Mouse (Mus musculus) embryonic facial prominence, embryonic 10.5 days (tissue): Measurements from ENCODE around the gene Stk38. TPM values are rescaled to one million over a fixed set of nuclear protein-coding genes. Genes with fewer than 3 reads are reported as not detected.

Experiments
- DNase-seq: peaks from one replicate; pipeline ENCODE4 v3.0.0-alpha.2; 2017; ENCODE audit warnings: low spot score
- H3K27ac ChIP-seq: fragments of 300-500 bp; sonication (generic); replicated peaks from 2 replicates; pipeline ENCODE4 v1.5.1; 2016; ENCODE audit warnings: mild to moderate bottlenecking
- H3K27me3 ChIP-seq: fragments of 300-500 bp; sonication (generic); replicated peaks from 2 replicates; pipeline ENCODE4 v1.6.1; 2016; ENCODE audit warnings: low read depth, mild to moderate bottlenecking; ENCODE audit not compliant: poor library complexity, severe bottlenecking
- H3K36me3 ChIP-seq: fragments of 300-500 bp; sonication (generic); replicated peaks from 2 replicates; pipeline ENCODE4 v1.6.1; 2016; ENCODE audit warnings: mild to moderate bottlenecking, moderate library complexity
- H3K4me1 ChIP-seq: fragments of 300-500 bp; sonication (generic); 2 replicates; pipeline ENCODE4 v1.6.1; 2016
- H3K4me3 ChIP-seq: fragments of 300-500 bp; sonication (generic); 2 replicates; pipeline ENCODE4 v1.5.1; 2016; ENCODE audit warnings: mild to moderate bottlenecking, moderate library complexity
- H3K9me3 ChIP-seq: fragments of 300-500 bp; sonication (generic); 2 replicates; pipeline ENCODE4 v1.6.1; 2016; ENCODE audit warnings: mild to moderate bottlenecking
- WGBS: fragments of 180-500 bp; shearing (Covaris S2); methylation state at CpG from one replicate; pipeline ENCODE4 v1.1.7; 2016; 5-methylcytosine and 5-hydroxymethylcytosine counted together
- polyA plus RNA-seq: library from polyadenylated mRNA; unstranded; fragments of >200 nt; fragmentation: Nextera tagmentation; extraction: Ambion mirVana; gene quantifications from 2 replicates; pipeline ENCODE4 v1.2.1, GENCODE M21; 2016

Stk38 gene
- polyA plus RNA-seq, result 118 and 125 TPM in 2 replicates

DNA sequence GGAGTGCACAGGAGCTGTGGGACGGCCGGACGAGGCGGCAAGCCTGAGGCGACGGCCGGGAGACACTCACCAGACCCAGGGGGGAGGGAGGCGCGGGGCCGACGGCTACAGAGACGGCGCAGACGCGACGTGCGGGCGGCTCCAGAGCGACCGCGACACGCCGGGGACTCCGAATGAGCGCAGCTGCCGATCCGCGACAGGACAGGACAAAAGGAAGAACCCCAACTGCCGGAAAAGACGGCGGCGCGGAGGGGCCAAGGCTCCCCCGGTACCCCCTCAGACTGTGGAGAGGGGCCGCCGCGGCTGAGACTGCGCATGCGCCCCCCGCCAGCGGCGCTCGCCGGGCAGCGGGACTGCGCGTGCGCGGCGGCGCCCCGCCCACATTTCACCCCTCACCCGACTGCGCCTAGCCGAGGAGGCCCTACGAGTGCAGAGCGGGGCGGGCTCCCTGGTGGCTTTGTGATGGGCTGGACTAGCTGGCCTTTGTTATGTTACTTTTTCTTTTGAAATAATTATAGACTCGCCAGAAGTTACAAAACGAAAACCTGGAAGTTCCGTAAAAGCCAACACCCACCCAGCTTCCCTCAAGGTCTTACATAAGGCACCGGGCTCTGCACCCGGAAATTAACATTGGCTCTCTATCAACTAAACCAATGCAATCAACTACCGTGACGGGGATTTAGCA is at the start of gene Stk38:
Gene Stk38 (minus strand): TSS at position 355 of the 685 bp plus-strand sequence.
- DNase-seq, result peak; percentile 95
- H3K9me3 ChIP-seq, result no peaks in the 10 kb centered on the region
- under 1% methylated on average over 65 of the region's 65 CpGs for WGBS

DNA sequence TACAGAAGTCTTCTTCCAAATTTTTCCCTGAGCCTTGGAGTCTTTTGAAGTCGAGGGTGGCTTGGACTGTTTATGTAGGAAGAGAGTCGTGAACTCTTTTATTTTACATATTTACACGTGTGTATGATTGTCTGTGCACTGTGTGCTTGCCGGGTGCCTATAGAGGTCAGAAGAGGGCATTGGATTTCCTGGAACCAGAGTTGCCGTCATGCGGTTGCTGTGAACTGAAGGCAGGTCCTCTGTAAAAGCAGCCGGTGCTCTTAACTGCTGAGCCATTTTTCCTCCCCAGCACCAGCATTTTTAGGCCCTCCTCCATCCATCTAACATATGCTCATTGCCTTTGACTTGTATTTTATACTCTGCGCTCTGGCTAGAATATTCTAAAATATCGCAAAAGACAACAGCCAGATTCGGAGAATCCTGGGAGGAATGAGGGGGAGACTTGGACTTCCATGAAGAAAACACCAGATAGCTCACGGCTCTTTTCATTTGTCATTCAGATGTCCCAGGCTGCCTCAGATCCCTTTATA is 49.6 kb upstream of the Stk38 start:
- 81% methylated on average over 11 of the region's 11 CpGs for WGBS
- Histone ChIP-seq H3K9me3 (no peaks in the 10 kb centered on the region), H3K4me3 (no peak overlapping the region), H3K27ac (0 out of 2 replicates have a peak overlapping the region, but pooled peaks have one; percentile 69), H3K36me3 (no peaks in the 10 kb centered on the region; the same call in 1 of the 2 replicates), H3K27me3 (no peaks in the 10 kb centered on the region), H3K4me1 (peaks cover 41% of the 10 kb centered on the region)
- DNase-seq, result no peak

More for the DNA sequence above, at the start of gene Stk38:
- Histone ChIP-seq H3K4me1 (peaks cover 26% of the 10 kb centered on the region), H3K27me3 (no peaks in the 10 kb centered on the region), H3K27ac (peak within 1 kb of the TSS; percentile 98), H3K36me3 (peaks cover 21% of the 10 kb centered on the region), H3K4me3 (peak within 1 kb of the TSS; percentile 99)

DNA sequence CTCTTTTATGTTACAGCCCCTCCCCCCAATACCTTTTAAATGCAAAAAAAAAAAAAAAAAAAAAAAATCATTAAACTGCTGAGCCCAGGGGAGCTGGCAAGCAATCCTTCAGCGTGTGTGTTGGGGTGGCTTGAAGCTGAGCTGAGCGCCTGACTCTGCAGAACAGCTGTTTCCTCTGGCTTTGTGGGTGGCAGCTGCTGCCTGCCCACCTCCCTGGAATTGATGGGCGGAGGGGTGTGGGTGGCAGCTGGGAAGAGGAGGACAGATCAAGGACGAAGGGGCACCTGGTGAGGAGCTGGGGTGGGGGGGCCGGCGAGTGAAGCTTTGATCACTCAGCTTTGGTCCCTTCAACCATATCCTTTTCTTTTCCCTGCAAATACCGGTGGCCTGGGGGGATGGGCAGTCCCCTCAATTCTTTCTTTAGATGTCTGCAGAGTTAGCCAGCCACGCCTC is 48.9 kb upstream of the Stk38 start:
- Histone ChIP-seq H3K4me3 (peak overlapping the region; percentile 37; the same call in 1 of the 2 replicates), H3K9me3 (no peaks in the 10 kb centered on the region), H3K36me3 (no peaks in the 10 kb centered on the region; the same call in 1 of the 2 replicates), H3K27me3 (no peaks in the 10 kb centered on the region), H3K4me1 (peaks cover 36% of the 10 kb centered on the region), H3K27ac (peak overlapping the region; percentile 69)
- DNase-seq, result peak; percentile 60
- 6% methylated on average over 8 of the region's 8 CpGs for WGBS

DNA sequence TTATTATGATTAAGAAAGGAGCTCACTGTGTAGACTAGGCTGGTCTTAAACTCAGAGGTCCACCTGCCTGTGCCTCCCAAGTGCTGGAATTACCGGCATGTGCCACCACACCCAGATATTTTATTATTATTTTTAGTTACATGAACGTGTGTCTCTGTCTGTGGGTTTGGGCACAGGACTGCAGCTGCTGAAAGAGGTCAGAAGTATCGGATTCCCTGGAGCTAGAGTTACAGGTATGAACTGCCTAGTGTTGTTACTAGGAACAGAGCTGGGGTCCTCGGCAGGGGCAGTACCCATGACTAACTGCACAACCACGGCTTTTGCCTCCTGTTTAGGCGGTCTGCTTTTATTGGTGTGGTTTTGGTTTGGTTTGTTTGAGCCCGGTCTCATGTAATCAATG is 48.4 kb upstream of the Stk38 start:
- DNase-seq, result peak; percentile 42
- H3K4me3 ChIP-seq, result peak overlapping the region; percentile 11; the same call in 1 of the 2 replicates
- peaks cover 35% of the 10 kb centered on the region for H3K4me1 ChIP-seq
- no peaks in the 10 kb centered on the region; the same call in 1 of the 2 replicates for H3K36me3 ChIP-seq
- 23% methylated on average over 7 of the region's 7 CpGs for whole genome bisulfite sequencing
- no peaks in the 10 kb centered on the region for H3K9me3 ChIP-seq
- H3K27me3 ChIP-seq, result no peaks in the 10 kb centered on the region
- H3K27ac ChIP-seq, result no peak overlapping the region

DNA sequence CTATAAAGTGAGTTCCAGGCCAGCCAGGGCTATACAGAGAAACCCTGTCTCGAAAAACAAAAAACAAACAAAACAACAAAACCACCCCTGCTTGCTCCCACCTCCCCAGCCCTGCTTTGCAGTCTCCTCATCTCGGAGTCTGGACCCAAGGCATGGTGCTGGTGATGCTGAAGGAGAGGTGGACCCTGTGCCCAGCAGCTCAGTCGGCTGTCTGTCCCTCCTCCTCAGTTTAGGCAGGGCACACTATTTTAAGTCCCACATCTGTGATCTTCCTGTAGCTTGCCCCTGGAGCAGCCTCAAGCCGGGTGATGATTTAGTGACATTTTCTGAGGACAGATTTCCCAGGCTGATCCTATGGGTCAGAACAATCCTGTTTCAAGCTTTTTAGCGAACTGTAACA is 47.8 kb upstream of the Stk38 start:
- Histone ChIP-seq H3K27ac (no peak overlapping the region), H3K9me3 (no peaks in the 10 kb centered on the region), H3K36me3 (no peaks in the 10 kb centered on the region; the same call in 1 of the 2 replicates), H3K4me3 (no peak overlapping the region), H3K27me3 (no peaks in the 10 kb centered on the region), H3K4me1 (peaks cover 36% of the 10 kb centered on the region)
- 60% methylated on average over 5 of the region's 5 CpGs for WGBS
- DNase-seq, result no peak

DNA sequence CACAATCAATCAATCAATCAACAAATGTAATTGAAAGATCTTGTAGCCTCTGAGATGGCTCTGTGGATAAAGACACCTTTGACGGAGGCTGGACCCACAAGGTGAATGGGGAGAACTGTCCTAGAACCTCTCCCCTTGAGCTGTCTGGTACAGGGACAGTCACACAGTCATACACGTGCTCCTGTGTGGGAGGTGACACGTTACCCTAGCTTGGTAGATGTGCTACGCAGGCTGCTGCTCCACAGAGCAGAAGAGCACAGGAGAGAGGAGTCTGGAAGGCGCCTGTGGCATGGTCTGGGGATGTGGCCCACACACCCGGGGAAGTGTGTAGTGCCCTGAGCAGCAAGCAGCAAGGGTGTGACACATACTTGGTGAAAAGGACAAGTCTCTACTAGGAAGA is 46.6 kb upstream of the Stk38 start:
- no peaks in the 10 kb centered on the region for H3K27me3 ChIP-seq
- H3K9me3 ChIP-seq, result no peaks in the 10 kb centered on the region
- H3K4me1 ChIP-seq, result peaks cover 43% of the 10 kb centered on the region
- WGBS, result 84% methylated on average over 6 of the region's 6 CpGs
- no peak overlapping the region for H3K27ac ChIP-seq
- H3K36me3 ChIP-seq, result no peaks in the 10 kb centered on the region; the same call in 1 of the 2 replicates
- DNase-seq, result no peak
- H3K4me3 ChIP-seq, result no peak overlapping the region

DNA sequence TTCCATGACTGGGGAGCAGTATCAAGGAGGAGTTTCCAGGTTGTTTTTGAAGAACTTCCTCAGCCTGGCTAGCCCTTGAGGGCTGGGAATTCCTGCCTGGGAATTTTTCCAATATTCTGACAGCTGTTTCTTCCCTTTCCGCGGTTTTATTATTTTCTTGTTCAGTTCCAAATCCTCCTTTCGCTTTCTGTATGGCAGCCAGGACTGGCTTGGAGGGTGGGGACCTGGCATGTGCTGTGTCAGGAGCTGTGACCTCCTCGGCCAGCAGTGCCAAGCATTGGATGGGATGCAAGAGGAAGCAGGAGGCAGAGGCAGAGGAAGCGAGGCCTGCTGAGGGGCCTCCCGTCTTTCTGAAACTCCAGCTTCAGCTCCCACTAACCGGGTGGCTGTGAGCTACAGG is 46.0 kb upstream of the Stk38 start:
- Histone ChIP-seq H3K4me1 (peaks cover 43% of the 10 kb centered on the region), H3K27me3 (no peaks in the 10 kb centered on the region), H3K4me3 (no peak overlapping the region), H3K36me3 (no peaks in the 10 kb centered on the region; the same call in 1 of the 2 replicates), H3K9me3 (no peaks in the 10 kb centered on the region), H3K27ac (no peak overlapping the region)
- no peak for DNase-seq
- 79% methylated on average over 7 of the region's 7 CpGs for WGBS

DNA sequence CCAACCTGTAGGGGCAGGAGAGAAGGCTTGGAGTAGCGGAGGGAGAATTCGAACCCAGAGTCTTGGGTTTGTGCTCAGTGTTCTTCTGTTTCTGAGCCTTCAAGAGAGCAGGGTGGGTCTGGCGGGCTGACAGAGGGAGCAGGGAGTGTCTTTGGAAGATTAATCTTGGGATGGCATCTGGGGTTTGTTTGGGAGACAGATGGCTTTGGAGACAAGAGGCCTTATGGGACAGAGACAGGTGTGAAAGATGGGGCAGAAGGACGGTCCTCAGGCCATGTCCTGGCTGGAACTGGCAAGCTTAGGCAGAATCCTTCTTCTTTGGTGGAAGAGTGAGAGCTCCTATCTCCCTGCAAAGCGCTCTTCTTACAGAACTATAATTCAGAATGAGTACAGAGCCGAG is 45.3 kb upstream of the Stk38 start:
- Histone ChIP-seq H3K4me3 (no peak overlapping the region), H3K27me3 (no peaks in the 10 kb centered on the region), H3K9me3 (no peaks in the 10 kb centered on the region), H3K36me3 (peaks cover under 1% of the 10 kb centered on the region), H3K4me1 (peaks cover 41% of the 10 kb centered on the region), H3K27ac (no peak overlapping the region)
- 92% methylated on average over 6 of the region's 6 CpGs for WGBS
- no peak for DNase-seq

DNA sequence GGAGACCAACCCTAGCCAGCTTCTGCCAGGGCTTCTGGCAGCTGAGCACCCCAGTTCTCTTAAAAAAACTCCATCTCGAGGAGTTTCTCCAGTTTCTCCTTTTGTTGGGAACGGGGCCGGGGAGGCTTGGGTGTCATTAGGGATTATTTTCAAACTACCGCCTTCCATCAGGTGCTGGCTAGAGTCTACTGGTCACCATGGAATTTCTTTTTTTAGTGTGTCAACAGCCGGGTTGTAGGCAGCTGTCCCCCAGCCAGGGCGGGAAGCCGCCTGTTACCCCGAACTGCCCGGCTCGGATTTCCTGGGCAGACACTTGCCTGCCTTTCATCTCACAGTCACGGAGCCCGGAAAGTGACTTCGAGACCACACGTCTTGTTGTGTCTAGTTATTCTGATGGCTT is 43.0 kb upstream of the Stk38 start:
- Histone ChIP-seq H3K27me3 (no peaks in the 10 kb centered on the region), H3K27ac (no peak overlapping the region), H3K4me3 (no peak overlapping the region), H3K36me3 (peaks cover 23% of the 10 kb centered on the region), H3K4me1 (peaks cover 22% of the 10 kb centered on the region), H3K9me3 (no peaks in the 10 kb centered on the region)
- no peak for DNase-seq
- WGBS, result 51% methylated on average over 14 of the region's 14 CpGs

DNA sequence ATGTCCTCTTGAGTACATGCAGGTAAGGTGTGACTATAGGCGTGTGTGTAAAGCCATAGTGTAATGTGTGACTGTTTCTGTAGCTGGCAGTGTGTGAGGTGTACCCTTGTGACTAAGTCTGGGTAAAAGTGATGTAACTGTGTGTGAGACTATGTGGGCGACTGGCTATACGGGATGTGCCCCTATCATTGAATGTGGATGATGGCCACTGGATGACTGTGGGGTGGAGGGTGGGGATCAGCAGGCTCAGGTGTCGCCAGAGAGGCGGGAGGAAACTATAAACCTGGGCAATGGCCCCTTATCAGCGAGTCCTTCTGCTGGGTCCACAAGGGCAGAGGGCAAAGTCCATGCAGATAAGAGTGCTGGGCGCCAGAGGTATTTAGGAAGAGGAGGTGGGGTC is 42.1 kb upstream of the Stk38 start:
- H3K4me1 ChIP-seq, result peaks cover 18% of the 10 kb centered on the region
- 83% methylated on average over 7 of the region's 7 CpGs for WGBS
- no peaks in the 10 kb centered on the region for H3K9me3 ChIP-seq
- peak overlapping the region; percentile 10 for H3K27ac ChIP-seq
- no peak for DNase-seq
- no peaks in the 10 kb centered on the region for H3K27me3 ChIP-seq
- H3K36me3 ChIP-seq, result peaks cover 32% of the 10 kb centered on the region
- H3K4me3 ChIP-seq, result no peak overlapping the region

DNA sequence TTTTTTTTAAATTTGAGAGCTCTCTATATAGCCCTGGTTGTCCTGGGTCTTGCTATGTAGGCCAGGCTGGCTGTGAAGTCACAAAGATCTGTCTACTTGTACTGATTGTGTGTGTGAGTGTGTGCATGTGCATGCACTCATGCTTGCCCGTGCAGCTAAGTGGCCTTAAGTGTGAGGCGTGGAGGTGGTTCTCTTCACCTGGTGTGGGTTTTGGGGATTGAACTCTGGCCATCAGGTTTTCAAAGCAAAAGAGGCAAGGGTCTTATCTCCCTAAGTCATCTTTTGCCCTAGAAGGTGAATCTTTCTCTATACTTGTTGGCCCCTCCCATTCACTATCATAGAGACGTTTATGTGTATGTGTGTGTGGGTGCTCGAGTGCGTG is 41.7 kb upstream of the Stk38 start:
- no peak overlapping the region for H3K4me3 ChIP-seq
- H3K4me1 ChIP-seq, result peaks cover 18% of the 10 kb centered on the region
- WGBS, result 79% methylated on average over 5 of the region's 5 CpGs
- H3K27ac ChIP-seq, result no peak overlapping the region
- H3K36me3 ChIP-seq, result peaks cover 36% of the 10 kb centered on the region
- H3K27me3 ChIP-seq, result no peaks in the 10 kb centered on the region
- no peaks in the 10 kb centered on the region for H3K9me3 ChIP-seq
- DNase-seq, result no peak

DNA sequence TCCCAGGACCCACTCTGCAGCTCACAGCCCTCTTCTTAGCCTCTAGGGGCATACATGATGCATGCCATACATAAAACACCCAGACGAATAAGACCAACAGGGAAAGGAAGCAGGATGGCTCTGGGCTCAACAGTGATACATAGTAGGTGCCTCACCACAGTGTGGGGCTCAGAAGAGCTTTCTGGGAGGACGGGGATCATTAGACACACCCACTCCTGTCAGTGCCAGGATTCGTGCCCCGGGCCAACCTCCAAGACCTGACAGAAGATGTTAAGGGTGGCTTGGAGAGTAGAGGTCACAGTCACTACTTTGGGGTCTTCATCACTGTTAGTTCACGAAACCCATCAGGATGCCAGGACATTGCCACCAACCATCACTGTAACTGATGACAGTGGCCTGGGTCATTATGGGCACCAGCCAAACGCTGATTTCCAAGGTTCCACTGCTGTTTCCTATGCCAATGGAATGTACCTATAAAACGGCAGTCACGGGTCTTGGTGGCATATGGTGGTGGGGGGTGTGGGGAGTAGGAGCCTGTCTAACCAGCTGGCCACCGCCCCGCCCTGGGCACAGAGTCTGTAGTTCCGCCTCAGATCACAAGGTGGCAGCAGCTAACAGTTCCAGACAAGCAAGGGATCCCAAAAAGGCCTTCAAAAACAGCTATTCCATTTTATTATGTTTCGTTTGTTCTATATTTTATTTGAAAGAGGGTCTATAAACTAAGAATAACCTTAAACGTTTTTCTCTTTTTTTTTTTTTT is 41.1 kb upstream of the Stk38 start:
- Histone ChIP-seq H3K36me3 (peaks cover 42% of the 10 kb centered on the region), H3K4me1 (peaks cover 16% of the 10 kb centered on the region), H3K9me3 (no peaks in the 10 kb centered on the region), H3K27ac (no peak overlapping the region), H3K27me3 (no peaks in the 10 kb centered on the region), H3K4me3 (no peak overlapping the region)
- peak; percentile 83 for DNase-seq
- WGBS, result 25% methylated on average over 13 of the region's 13 CpGs
